Mouse (Mus musculus) hindbrain, embryonic 12.5 days (tissue): ENCODE measurements around the gene Gm36079. TPM values are rescaled to one million over a fixed set of nuclear protein-coding genes. Genes with fewer than 3 reads are reported as not detected.
A peak's percentile ranks its signal among the peaks of the same experiment; 100 is the strongest.
"Not testable (repeated sequence)": the region's sequence is repeated elsewhere in the genome, so short reads cannot be mapped to it uniquely, and the experiment has no call there.

Source experiments
- ATAC-seq: fragments of 200-750 bp; cut with Nextera tagmentation; 2 replicates; pipeline ENCODE4 v1.8.0; 2017; ENCODE audit warnings: moderate TSS enrichment; ENCODE audit not compliant: low FRiP score
- H3K27ac ChIP-seq: fragments of 300-500 bp; sonication (generic); 2 replicates; pipeline ENCODE4 v1.5.1; 2016; ENCODE audit warnings: mild to moderate bottlenecking
- H3K27me3 ChIP-seq: fragments of 300-500 bp; sonication (generic); 2 replicates; pipeline ENCODE4 v1.6.1; 2016; ENCODE audit warnings: mild to moderate bottlenecking
- H3K36me3 ChIP-seq: fragments of 300-500 bp; sonication (generic); 2 replicates; pipeline ENCODE4 v1.6.1; 2016; ENCODE audit warnings: mild to moderate bottlenecking
- H3K4me1 ChIP-seq: fragments of 300-500 bp; sonication (generic); 2 replicates; pipeline ENCODE4 v1.6.1; 2016
- H3K4me2 ChIP-seq: fragments of 300-500 bp; sonication (generic); replicated peaks from 2 replicates; pipeline ENCODE4 v1.6.1; 2016; ENCODE audit warnings: mild to moderate bottlenecking
- H3K4me3 ChIP-seq: fragments of 300-500 bp; sonication (generic); 2 replicates; pipeline ENCODE4 v1.5.1; 2016; ENCODE audit warnings: mild to moderate bottlenecking
- H3K9ac ChIP-seq: fragments of 300-500 bp; sonication (generic); 2 replicates; pipeline ENCODE4 v1.6.1; 2016; ENCODE audit warnings: mild to moderate bottlenecking, moderate library complexity
- H3K9me3 ChIP-seq: fragments of 300-500 bp; sonication (generic); replicated peaks from 2 replicates; pipeline ENCODE4 v1.6.1; 2016; ENCODE audit warnings: mild to moderate bottlenecking
- WGBS: fragments of 180-500 bp; shearing (Covaris S2); methylation state at CpG from one replicate; pipeline ENCODE4 v1.1.7; 2016; 5-methylcytosine and 5-hydroxymethylcytosine counted together
- polyA plus RNA-seq: library from polyadenylated mRNA; unstranded; fragments of >200 nt; fragmentation: Nextera tagmentation; extraction: Ambion mirVana; gene quantifications from 2 replicates; pipeline ENCODE4 v1.2.1, GENCODE M21; 2016

Gm36079 gene
- polyA plus RNA-seq, 1 experiment from 2014 or later, result not detected

GRCm38 (mm10) chr13:120035151-120035550, 8.3 kb upstream of the Gm36079 start:
- H3K4me1 ChIP-seq, H3K9me3 ChIP-seq, H3K4me3 ChIP-seq, H3K36me3 ChIP-seq, H3K9ac ChIP-seq, H3K27ac ChIP-seq, ATAC-seq, H3K4me2 ChIP-seq: not testable (repeated sequence)
- peaks cover 27% of the 10 kb centered on the region for H3K27me3 ChIP-seq
- 2% methylated on average over 10 of the region's 18 CpGs for WGBS

- peaks cover 27% of the 10 kb centered on the region for H3K27me3 ChIP-seq
- not testable (repeated sequence) for H3K4me2 ChIP-seq, H3K4me1 ChIP-seq, H3K36me3 ChIP-seq, H3K4me3 ChIP-seq, H3K27ac ChIP-seq, H3K9me3 ChIP-seq, H3K9ac ChIP-seq
- 0% methylated on average over 3 of the region's 10 CpGs for WGBS
- ATAC-seq, result peak; percentile 64; the same call in 1 of the 2 replicates
These were observed 7.8 kb upstream of the Gm36079 start for GRCm38 (mm10) chr13:120034637-120035036.

GRCm38 (mm10) chr13:120033516-120034190, 6.8 kb upstream of the Gm36079 start:
- not testable (repeated sequence) for H3K4me1 ChIP-seq, H3K4me2 ChIP-seq, ATAC-seq, H3K27ac ChIP-seq, H3K4me3 ChIP-seq, H3K9ac ChIP-seq, H3K9me3 ChIP-seq, H3K36me3 ChIP-seq
- 2% methylated on average over 19 of the region's 19 CpGs for WGBS
- H3K27me3 ChIP-seq, result peaks cover 27% of the 10 kb centered on the region

- H3K27ac ChIP-seq, H3K9me3 ChIP-seq, H3K9ac ChIP-seq, H3K4me1 ChIP-seq, H3K36me3 ChIP-seq, H3K4me2 ChIP-seq, ATAC-seq, H3K4me3 ChIP-seq: not testable (repeated sequence)
- WGBS, result 3% methylated on average over 16 of the region's 16 CpGs
- H3K27me3 ChIP-seq, result peaks cover 17% of the 10 kb centered on the region
These were observed 4.9 kb upstream of the Gm36079 start for GRCm38 (mm10) chr13:120031676-120032075.

GRCm38 (mm10) chr13:120027368-120027767, 557 bp upstream of the Gm36079 start:
- H3K4me2 ChIP-seq, H3K9me3 ChIP-seq, H3K9ac ChIP-seq, ATAC-seq, H3K4me1 ChIP-seq, H3K36me3 ChIP-seq, H3K27ac ChIP-seq, H3K4me3 ChIP-seq: not testable (repeated sequence)
- 0% methylated on average over 11 of the region's 11 CpGs for WGBS
- peaks cover 17% of the 10 kb centered on the region for H3K27me3 ChIP-seq

GRCm38 (mm10) chr13:120026373-120026772, 438 bp downstream of the Gm36079 start:
- not testable (repeated sequence) for ATAC-seq, H3K4me3 ChIP-seq, H3K36me3 ChIP-seq, H3K4me1 ChIP-seq, H3K9ac ChIP-seq, H3K27ac ChIP-seq, H3K4me2 ChIP-seq, H3K9me3 ChIP-seq
- peaks cover 17% of the 10 kb centered on the region for H3K27me3 ChIP-seq
- 0% methylated on average over 3 of the region's 13 CpGs for WGBS

- not testable (repeated sequence) for H3K9ac ChIP-seq, H3K27ac ChIP-seq, ATAC-seq, H3K36me3 ChIP-seq, H3K4me1 ChIP-seq, H3K4me2 ChIP-seq, H3K9me3 ChIP-seq, H3K4me3 ChIP-seq
- WGBS, result 9% methylated on average over 4 of the region's 4 CpGs
- peaks cover 21% of the 10 kb centered on the region for H3K27me3 ChIP-seq
These were observed 1.2 kb downstream of the Gm36079 start for GRCm38 (mm10) chr13:120025576-120025975.

GRCm38 (mm10) chr13:120025004-120025403, 1.8 kb downstream of the Gm36079 start:
- not testable (repeated sequence) for ATAC-seq, H3K36me3 ChIP-seq, H3K4me3 ChIP-seq, H3K4me1 ChIP-seq, H3K9me3 ChIP-seq, H3K9ac ChIP-seq, H3K27ac ChIP-seq, H3K4me2 ChIP-seq
- 2% methylated on average over 21 of the region's 21 CpGs for WGBS
- H3K27me3 ChIP-seq, result peaks cover 21% of the 10 kb centered on the region

- not testable (repeated sequence) for H3K4me3 ChIP-seq, H3K36me3 ChIP-seq, H3K4me2 ChIP-seq, H3K9ac ChIP-seq, H3K27ac ChIP-seq, H3K4me1 ChIP-seq, ATAC-seq, H3K9me3 ChIP-seq
- peaks cover 21% of the 10 kb centered on the region for H3K27me3 ChIP-seq
- WGBS, result 12% methylated on average over 9 of the region's 9 CpGs
These were observed 2.2 kb downstream of the Gm36079 start for GRCm38 (mm10) chr13:120024581-120024980.

- ATAC-seq, H3K27ac ChIP-seq, H3K9ac ChIP-seq, H3K4me3 ChIP-seq, H3K36me3 ChIP-seq, H3K9me3 ChIP-seq, H3K4me1 ChIP-seq, H3K4me2 ChIP-seq: not testable (repeated sequence)
- WGBS, result no CpG with 5 or more reads among the region's 1 CpGs
- H3K27me3 ChIP-seq, result peaks cover 19% of the 10 kb centered on the region
These were observed 5.3 kb downstream of the Gm36079 start for GRCm38 (mm10) chr13:120021477-120021876.

- H3K9me3 ChIP-seq, H3K4me1 ChIP-seq, H3K36me3 ChIP-seq, ATAC-seq, H3K27me3 ChIP-seq, H3K9ac ChIP-seq, H3K4me2 ChIP-seq, H3K4me3 ChIP-seq, H3K27ac ChIP-seq: not testable (repeated sequence)
- WGBS, result 2% methylated on average over 6 of the region's 32 CpGs
These were observed 11.3 kb downstream of the Gm36079 start for GRCm38 (mm10) chr13:120015348-120016007.

- not testable (repeated sequence) for H3K9me3 ChIP-seq, H3K36me3 ChIP-seq, H3K27ac ChIP-seq, H3K9ac ChIP-seq, H3K4me2 ChIP-seq, H3K4me3 ChIP-seq, H3K27me3 ChIP-seq, H3K4me1 ChIP-seq
- 0 out of 2 replicates have a peak, but pooled peaks have one; percentile 35 for ATAC-seq
- WGBS, result no CpG with 5 or more reads among the region's 2 CpGs
These were observed 12.8 kb downstream of the Gm36079 start for GRCm38 (mm10) chr13:120013962-120014361.

GRCm38 (mm10) chr13:120013544-120013943, 13.3 kb downstream of the Gm36079 start:
- H3K27me3 ChIP-seq, H3K27ac ChIP-seq, H3K4me3 ChIP-seq, H3K4me1 ChIP-seq, H3K9ac ChIP-seq, H3K36me3 ChIP-seq, H3K4me2 ChIP-seq, H3K9me3 ChIP-seq: not testable (repeated sequence)
- ATAC-seq, result 0 out of 2 replicates have a peak, but pooled peaks have one; percentile 8
- WGBS, result no CpG with 5 or more reads among the region's 5 CpGs
